Mouse (Mus musculus) left cerebral cortex, adult 9 months (tissue): ENCODE results near the gene Ifrd2.

Experiments used
- DNase-seq, 2 experiments: peaks; one replicate each; pipeline ENCODE4 v3.0.0; 2022; ENCODE audit warnings: low spot score in 2 of 2

Gene Ifrd2

GRCm38 (mm10) chr9:107575579-107576356 lies 11.7 kb upstream of the Ifrd2 start:
- DNase-seq: no peak

- DNase-seq: no peak
Observed at GRCm38 (mm10) chr9:107576357-107577107, 10.9 kb upstream of the Ifrd2 start, which contains the start of gene Hyal1. Hyal1 (plus strand) TSS chr9:107576927.

GRCm38 (mm10) chr9:107577871-107578270 lies 9.6 kb upstream of the Ifrd2 start:
- DNase-seq: no peak

- no peak for DNase-seq
Observed at GRCm38 (mm10) chr9:107578587-107578986, 8.9 kb upstream of the Ifrd2 start, which contains the start of gene Naa80. Naa80 (plus strand) TSS chr9:107578887.

GRCm38 (mm10) chr9:107579023-107579900 lies 8.2 kb upstream of the Ifrd2 start:
- no peak for DNase-seq

GRCm38 (mm10) chr9:107580501-107581317 lies 6.7 kb upstream of the Ifrd2 start, which contains the start of gene Hyal3:
Hyal3 (plus strand) TSS chr9:107580818.
- DNase-seq: peak; percentile 81 to 90

- DNase-seq: no peak
Observed at GRCm38 (mm10) chr9:107581584-107581983, 5.9 kb upstream of the Ifrd2 start.

GRCm38 (mm10) chr9:107582509-107583062 lies 4.9 kb upstream of the Ifrd2 start:
- no peak for DNase-seq

GRCm38 (mm10) chr9:107583174-107583573 lies 4.3 kb upstream of the Ifrd2 start:
- DNase-seq: no peak

GRCm38 (mm10) chr9:107586504-107586903 lies 938 bp upstream of the Ifrd2 start:
- DNase-seq: no peak

GRCm38 (mm10) chr9:107587833-107588639 lies 594 bp downstream of the Ifrd2 start:
- no peak for DNase-seq

- DNase-seq: no peak
Observed at GRCm38 (mm10) chr9:107590058-107590772, 2.8 kb downstream of the Ifrd2 start.

GRCm38 (mm10) chr9:107590773-107591060 lies 3.3 kb downstream of the Ifrd2 start:
- no peak for DNase-seq

- DNase-seq: no peak
Observed at GRCm38 (mm10) chr9:107593101-107593976, 5.9 kb downstream of the Ifrd2 start.

GRCm38 (mm10) chr9:107594281-107595062 lies 7.0 kb downstream of the Ifrd2 start:
- DNase-seq: no peak

GRCm38 (mm10) chr9:107596619-107597569 lies 9.5 kb downstream of the Ifrd2 start:
- DNase-seq: no peak
